Mouse (Mus musculus): ENCODE measurements around the gene Cdkl3. TPM values are rescaled to one million over a fixed set of nuclear protein-coding genes. Genes with fewer than 3 reads are reported as not detected.
A peak's percentile ranks its signal among the peaks of the same experiment; 100 is the strongest.

The Cdkl3 gene
- total RNA-seq, 2 experiments from 2014 or later: 32.4 to 32.6 TPM

DNA sequence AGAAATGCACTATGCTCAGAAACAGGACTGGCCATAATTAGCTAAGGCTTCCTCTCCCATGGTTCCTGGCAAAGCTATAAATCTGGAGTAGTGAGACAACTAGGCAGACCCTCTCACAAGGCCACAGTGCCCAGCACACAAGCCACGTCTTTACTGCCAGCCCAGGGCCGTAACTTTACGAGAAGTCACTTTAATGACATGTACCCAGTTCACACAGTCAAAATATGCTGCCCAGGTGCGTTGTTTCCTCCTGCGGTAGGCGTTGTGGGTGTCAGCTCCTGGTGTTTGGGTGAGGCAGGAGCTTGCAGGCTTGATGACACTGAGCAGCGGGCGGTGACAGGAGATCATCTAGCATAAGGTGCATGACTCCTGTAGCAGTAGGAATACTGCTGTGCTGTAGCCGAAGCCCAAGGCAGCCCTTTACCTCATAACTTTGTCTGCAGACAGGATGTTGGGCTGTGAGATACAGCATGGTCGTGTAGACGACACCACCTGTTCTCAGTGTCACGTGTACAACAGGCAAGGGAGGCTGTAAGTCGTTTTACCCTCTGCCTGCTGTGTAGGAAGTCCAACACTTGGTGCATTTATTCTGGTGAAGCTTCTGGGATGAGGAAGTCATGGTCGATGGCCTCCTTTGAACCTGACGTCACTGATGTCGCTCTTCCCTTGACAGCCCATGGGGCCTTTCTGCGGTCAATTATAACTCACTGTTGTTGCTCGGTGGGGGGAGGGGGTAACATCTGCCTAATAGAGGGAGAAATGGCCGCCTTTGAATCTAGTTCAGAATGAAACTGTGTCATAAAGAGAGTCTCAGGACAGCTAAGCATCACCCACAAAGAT lies 72.0 kb downstream of the Cdkl3 start:
- intact Hi-C loops (cut with DNase I): no loop called here

DNA sequence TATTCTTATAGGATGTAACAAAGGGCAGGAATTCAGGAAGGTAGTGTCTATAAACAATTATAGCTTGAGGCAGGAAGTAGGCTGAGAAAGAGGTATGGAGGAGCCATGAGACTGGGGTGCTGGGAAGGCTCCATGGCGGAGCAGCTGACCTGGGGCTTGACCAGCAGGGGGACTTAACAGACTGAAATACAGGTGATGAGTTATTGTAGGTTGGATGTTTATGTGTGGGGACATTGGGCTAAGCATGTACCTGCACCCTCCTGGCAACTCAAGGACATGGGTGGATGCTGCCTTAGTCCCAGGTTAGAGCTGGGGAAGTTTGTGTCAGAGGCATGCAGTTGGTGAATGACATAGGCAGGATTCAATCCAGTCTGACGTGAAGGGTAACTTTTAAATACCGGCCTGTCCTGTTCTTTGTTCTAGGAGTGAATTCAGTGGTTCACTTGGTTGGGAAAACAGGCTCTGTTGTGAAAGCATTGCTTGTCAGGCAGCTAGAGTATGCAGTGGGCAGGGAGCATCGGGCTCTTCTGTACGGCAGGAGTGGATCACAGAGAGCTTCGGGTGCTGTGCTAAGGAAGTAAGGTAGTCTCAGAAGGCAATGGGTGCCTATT lies 72.8 kb downstream of the Cdkl3 start:
- no peak for DNase-seq
- intact Hi-C loops (cut with DNase I): no loop called here

More for the DNA sequence above, 72.0 kb downstream of the Cdkl3 start:
- DNase-seq: no peak

DNA sequence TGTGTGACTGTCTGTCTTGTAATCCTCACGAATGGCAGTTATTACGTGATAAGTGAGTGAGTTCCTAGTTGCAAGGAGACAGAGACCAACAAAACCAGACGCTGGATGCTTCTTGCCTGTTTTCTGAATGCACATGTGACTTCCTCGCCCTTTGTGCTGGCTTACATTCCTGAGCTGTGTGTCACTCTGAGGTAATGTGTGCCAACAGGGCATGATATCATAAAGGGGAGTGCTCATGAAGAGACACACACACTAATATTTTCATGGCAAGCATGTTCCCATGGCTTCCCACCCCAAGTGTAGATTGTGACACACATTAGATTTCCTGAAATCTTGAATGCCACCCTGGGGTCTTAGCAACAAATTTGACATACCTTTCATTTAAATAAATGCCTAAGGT lies 73.9 kb downstream of the Cdkl3 start:
- intact Hi-C loops (cut with DNase I): no loop called here

DNA sequence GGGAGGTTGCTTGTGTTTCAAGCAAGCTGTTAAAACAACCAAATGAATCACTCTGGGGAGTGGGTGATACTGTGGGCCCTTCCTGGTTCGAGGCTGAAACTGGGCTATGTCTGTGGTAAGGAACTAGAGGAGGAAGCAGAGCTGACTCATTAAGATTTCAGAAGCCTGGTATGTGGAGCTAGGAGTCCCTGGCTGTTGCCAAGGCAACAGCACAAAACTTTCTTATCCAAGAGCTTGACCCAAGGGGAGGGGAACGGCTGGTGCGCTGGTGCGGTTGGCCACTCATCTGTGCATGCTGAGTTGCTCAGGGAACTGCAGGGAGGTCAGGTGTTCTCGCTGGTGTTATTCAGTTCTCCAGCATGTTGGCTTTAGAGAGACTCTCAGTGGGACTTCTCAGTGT lies 76.0 kb downstream of the Cdkl3 start:
- DNase-seq: peak; percentile 13
- intact Hi-C loops (cut with DNase I): no loop called here

More for the DNA sequence above, 73.9 kb downstream of the Cdkl3 start:
- DNase-seq: no peak

DNA sequence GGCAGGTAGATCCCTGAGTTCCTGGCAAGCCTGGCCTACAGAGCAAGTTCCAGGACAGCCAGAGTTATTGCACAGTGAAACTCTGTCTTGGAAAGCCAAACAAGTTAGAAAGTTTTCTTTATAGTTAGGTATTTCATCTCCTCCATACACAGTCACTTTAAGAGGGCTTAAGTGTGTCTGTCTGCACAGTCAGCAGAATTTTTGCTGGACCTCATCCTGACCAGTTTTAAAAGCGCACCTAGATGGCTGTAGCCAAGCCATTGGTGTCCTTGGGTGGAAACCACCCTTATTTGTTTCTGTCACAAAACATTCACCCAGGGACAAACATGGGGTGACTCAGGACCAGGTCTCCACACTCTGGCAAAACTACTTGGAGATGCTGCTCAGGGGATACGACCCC lies 76.6 kb downstream of the Cdkl3 start:
- DNase-seq: no peak
- intact Hi-C loops (cut with DNase I): no loop called here

DNA sequence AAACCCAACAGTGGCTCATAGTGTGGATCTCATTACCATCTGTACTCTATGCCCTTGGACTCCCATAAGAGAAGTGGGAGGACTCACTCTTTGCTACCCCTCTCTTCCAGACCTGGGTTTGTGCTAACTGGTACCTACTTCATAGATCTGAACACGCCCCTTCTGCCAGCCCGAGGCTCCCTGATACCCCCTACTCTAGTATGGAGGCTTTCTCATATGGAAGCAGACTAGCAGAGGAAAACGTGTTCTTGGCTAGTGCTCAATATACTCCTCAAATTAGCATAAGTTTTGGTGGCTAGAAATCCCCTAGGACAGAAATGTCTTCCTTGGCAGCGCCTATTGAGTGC lies 81.8 kb downstream of the Cdkl3 start:
- intact Hi-C loops (cut with DNase I): no loop called here
- DNase-seq: no peak

DNA sequence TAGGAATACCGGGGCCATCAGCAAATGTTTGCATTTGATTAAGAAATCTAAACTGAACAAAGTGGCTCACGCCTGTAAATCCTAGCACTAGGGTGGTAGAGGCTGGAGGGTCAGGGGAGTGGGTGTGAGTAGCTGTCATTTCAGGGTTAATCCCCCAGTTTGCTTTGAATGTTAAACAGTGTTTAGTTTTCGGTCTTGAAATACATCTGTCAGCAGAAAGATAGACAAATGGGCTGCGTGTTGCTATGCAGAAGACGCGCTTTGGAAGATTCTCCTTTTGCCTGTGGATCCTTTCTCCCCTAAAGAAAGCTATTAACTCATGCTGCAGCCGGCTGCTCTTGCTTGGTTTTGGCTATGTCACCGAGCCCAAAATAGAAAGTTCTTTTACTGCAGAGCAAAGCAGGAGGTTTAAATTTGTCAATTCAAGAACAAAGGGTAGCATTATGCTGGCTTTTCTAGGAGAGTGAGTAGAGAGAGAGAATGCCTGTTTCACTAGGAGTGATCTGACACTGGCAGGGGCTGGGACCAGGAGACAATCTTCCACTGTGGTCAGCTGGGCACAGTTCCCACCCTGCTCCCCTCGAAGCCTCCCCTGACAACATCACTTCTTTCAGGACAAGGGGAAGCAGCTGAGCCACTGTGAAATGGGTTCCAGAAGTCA lies 82.3 kb downstream of the Cdkl3 start:
- DNase-seq: peak; percentile 64
- intact Hi-C loops (cut with DNase I): no loop called here

DNA sequence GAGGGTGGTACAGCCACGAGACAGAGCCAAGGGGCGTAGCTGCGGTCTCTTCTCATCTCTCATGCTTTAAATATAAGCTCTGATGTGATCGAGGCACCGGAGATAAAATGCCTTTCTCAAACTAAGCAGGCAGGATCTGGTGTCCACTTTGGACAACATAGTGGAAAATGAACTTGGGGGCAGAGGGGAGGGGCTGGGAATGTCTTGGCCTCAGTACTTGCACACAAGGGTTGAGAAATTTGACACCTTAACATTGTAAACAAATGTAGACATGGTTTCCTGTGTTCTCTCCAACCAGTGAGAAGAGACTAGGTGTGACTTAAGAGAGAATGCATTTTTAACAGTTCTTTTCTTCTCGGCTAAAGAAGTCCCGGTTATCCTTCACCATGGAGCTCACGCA lies 85.3 kb downstream of the Cdkl3 start:
- DNase-seq: no peak
- intact Hi-C loops (cut with DNase I): no loop called here

DNA sequence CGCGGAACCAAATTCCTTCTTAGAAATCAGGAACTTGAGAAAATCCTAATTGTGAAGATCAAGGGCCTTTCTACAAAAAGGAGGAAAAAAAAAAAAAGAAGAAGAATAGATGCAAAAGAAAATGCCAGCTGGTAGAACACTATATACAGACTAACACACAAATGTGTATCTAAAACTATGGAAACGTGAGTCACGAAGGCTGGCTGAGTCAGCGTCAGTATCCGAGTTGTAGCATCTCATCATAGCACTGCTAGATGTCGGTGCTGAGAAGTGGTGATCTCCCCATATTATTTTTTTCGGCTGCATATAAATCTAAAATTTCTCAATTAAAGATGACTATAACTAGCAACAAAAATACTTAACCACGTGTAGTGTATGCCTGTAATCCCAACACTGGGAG lies 87.2 kb downstream of the Cdkl3 start:
- DNase-seq: no peak
- intact Hi-C loops (cut with DNase I): no loop called here

DNA sequence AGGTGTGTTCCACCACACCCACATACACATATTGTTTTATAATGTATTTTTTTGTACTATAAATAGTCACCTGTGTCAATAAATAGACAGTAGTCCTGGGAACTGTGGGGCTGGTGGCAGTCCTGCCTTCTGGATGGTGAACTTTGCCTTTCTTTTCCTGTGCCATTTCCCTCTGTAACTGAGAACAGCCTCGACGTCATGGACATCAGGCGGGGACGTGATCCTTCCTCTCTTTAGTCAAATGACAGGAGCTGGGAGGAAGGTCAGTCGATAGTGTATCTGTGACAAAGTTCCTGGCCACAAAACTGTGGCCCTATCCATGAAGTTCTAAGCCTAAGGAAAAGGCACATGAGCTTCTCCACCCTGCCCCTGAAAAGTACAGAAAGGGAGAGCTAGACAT lies 90.5 kb downstream of the Cdkl3 start:
- no peak for DNase-seq

DNA sequence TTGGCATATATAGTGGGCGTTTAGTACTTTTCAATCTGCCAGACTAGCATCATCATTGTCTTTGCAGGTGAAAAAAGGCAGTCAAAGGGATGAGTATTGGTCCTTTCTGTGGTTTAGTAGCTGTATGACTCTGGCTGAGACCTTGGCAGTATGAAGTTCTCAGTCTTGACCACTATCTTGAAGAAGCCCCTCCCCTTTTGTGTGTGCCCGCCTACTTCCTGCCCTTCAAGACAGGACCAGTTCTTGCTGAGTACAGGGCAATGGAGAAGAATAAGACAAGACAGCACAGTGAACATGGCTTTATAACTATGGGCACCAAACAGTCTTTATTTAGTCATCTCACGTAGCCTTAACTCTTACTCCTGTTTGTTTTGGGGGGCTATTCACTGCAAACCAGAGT lies 93.0 kb downstream of the Cdkl3 start:
- DNase-seq: no peak
- intact Hi-C loops (cut with DNase I): no loop called here

More for the DNA sequence above, 90.5 kb downstream of the Cdkl3 start:
- intact Hi-C loops (cut with DNase I): no loop called here

DNA sequence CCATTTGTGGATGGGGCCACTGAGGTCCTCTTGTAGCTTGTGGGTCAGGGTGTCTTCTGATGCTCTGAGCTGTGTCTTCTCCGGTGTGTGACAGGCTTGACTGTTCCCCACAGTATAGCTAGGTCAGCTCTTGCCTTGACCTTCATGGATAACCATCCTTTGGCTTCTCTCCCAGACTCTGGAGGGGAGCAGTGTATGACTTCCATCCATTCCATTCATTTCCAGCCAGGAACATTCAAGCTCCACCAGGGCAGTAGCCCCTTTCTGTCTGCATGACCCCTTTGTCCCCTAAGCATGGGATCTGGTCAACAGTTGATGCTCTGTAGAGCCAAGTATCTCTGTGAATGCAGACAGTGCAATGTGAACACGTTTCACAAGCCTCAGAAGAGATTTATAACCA lies 93.6 kb downstream of the Cdkl3 start:
- intact Hi-C loops (cut with DNase I): no loop called here
- peak; percentile 16 for DNase-seq

DNA sequence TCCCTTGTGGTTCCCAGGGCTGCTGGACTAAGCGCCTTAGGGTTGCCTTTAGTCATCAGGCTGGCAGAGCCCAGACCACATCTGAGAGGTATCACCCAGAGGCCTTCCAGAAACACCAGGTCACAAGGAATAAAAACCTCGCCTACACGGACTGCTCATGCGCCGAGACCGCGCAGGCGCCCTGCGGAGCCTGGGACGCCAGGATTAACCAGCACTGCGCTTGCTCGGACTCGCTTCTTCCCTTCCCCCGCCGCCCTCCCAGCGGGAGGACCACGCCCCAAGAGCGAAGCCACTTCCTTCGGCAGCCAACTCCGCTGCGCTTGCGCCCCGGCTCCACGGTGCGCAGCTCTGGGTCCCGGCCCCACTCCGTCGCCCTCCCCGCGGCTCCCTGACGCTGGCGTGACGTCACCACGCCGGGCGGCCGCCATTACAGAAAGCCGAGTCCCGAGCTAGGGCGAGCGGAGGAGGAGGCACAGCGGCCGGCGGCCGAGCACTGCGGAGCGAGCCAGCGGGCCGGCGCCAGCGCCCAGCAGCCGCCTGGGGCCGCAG lies 94.5 kb downstream of the Cdkl3 start, which contains the start of gene Ppp2ca:
Ppp2ca (plus strand) TSS at position 284 of the 549 bp plus-strand sequence.
- intact Hi-C loops (cut with DNase I): no loop called here

DNA sequence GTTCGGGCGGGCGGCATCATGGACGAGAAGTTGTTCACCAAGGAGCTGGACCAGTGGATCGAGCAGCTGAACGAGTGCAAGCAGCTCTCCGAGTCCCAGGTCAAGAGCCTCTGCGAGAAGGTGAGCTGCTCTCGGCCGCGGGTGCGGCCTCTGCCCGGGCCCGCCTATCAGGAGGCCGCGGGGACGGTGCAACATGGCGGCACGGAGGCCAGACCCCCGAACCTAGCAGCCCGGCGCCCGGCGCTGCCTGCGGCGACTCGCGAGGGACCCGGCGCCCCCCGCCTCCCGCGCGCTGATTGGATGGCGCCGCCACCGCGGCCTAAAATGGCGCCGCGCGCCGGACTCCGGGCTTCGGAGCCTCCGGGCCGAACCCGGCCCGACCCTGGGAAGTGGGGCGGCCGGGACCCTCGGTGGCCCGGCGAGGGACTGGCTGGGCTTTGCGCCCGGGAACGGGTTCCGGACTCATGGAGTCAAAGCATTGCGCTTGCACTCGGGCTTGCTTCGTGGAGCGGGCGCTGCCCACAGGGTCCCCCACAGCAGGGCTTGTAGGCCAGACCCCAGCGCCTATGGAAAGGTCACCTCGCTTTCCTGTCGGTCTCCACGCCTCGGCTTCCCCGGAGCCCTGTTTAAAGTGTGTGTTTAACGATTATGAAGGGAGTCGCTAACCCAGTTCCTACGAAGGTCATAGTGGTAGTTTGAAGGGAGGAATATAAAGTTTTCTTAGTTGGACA lies 95.2 kb downstream of the Cdkl3 start:
- intact Hi-C loops (cut with DNase I): no loop called here

More for the DNA sequence above, 94.5 kb downstream of the Cdkl3 start, which contains the start of gene Ppp2ca:
- peak; percentile 99 for DNase-seq

DNA sequence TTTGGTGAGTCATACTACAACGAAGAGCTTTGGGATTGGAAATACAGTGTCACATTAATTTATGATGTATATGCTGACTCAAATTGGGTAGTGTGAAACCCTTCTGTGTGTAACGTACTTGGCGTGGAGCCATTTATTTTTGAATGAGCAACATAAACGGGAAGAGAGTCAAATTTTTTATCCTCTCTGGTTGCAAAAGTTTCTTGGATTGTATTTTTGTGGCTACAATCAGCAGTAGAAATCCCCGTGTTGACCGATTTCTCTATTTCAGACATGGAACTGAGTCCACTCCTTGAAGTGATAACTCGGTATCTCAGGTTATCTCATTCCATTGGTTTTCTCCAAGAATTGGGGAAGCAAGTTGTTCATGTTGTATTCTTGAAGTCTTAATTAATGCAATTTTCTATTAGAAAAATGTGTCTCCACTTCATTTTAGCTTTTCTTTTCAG lies 95.8 kb downstream of the Cdkl3 start:
- intact Hi-C loops (cut with DNase I): no loop called here
- DNase-seq: no peak

More for the DNA sequence above, 95.2 kb downstream of the Cdkl3 start:
- DNase-seq: peak; percentile 78

DNA sequence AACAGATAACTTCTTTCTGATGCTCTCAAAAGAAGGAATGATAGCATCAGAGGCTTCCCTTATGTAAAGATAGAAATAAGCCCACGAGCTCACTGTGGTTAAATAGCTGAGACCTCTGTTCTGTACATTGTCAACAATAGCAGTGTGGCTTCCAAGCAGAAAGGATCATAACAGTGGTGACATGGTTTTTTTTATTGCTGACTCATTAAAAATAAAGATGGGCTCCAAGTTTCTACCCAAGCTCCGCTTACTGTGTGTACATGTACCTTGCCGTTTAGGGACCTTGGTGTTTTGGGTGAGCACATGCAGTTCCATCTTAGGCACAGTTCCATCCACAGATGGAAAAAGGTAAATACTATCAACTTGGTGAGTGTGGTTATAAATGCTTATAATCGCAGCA lies 99.0 kb downstream of the Cdkl3 start:
- intact Hi-C loops (cut with DNase I): no loop called here
- DNase-seq: no peak

DNA sequence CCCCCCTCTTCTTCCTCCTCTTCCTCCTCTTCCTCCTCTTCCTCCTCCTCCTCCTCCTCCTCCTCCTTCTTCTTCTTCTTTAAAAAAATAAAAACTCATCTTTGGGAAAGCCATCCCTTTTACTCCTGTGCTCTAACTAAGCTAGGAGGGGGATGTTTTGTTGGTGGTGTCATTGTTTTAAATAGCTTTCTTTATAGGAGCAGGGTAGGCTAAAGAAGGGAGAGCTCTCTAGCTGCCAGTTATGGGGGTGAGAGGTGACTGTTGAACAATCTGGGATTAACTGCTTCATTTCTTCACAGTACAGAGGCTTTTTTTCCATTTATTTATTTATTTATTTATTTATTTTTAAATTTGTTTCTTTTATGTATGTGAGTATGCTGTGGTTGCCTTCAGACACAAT lies 101.5 kb downstream of the Cdkl3 start:
- intact Hi-C loops (cut with DNase I): no loop called here
- DNase-seq: no peak

DNA sequence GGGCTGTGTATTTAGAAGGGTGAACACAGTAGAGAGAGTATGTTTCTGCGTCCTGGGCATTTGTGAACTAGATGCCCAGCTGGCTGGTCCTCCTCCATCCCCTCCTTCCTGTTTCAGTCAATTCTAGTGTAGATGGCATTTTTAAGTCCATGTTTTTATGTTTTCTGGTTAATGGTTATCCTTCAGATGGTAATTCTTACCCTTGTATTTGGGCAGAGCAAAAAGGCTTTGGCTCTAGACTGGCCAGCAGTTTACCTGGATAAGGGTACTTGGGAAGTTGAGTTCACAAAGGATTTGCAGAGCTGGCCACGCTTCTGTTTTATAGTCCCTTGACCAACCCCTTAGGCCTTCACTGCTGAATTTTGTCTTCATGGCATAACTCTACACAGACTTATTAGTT lies 102.0 kb downstream of the Cdkl3 start:
- intact Hi-C loops (cut with DNase I): no loop called here
- DNase-seq: no peak

DNA sequence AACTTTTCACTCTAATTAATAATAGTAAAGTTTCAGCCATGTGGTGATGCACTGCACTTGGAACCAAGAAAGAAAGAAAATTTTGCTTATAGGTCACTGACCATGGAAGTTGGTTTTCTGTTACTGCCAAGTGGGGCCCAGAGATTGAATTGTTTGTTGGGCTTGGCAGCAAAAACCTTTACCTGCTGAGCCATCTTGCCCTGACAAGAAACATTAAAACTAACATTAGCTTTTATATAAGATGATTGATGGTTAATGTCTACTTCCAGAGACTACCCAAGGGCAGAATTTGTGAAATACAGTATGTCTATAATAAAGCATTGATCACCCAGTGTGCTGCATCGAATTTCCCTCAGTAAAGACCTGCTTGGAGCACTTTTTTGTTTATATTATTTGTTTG lies 102.4 kb downstream of the Cdkl3 start:
- intact Hi-C loops (cut with DNase I): no loop called here
- DNase-seq: no peak

DNA sequence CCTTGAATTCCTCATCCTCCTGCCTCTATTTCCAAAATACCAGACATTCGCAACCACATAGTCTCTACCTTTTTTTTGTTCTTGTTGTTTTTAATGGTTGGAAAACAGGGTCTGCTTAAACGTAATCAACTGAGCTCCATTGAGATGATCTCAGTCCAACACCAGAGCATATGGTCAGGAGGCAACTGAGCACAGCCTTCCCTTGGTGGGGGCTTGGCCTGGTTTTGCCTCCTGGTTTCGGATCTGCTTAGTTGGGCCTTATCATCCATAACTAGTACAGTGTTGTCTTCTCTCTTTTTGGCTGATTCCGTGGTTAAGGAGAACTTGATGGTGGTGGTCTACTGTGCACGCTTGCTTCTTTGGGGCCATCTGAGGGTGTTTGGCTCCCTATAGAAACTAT lies 104.8 kb downstream of the Cdkl3 start:
- no peak for DNase-seq
- intact Hi-C loops (cut with DNase I): no loop called here

DNA sequence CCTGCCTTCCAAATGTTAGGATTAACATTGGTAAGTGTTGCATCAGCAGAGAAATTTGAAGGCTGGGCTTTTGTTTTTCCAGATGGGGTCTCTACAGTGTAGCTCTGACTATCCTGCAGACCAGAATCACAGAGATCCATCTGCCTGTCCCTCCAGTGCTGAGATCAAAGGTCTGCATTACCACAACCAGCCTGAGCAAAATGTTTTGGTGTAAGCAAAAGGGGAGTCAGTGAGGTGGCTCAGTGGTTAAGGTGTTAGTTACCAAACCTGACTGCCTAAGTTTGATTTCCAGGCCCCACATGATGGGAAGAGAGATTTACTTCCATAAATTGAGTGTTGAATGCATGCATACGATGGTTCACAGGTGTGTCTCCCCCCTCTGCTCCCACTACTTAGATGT lies 105.4 kb downstream of the Cdkl3 start:
- DNase-seq: no peak
- intact Hi-C loops (cut with DNase I): no loop called here

All from left cerebral cortex, postnatal 4 days (tissue).